Mouse (Mus musculus): ENCODE data around the gene Mvp. TPM values are rescaled to one million over a fixed set of nuclear protein-coding genes. Genes with fewer than 3 reads are reported as not detected.
A peak's percentile ranks its signal among the peaks of the same experiment; 100 is the strongest.

Mvp gene
- total and polyA plus RNA-seq, 3 experiments = 19.8 to 20.6 TPM; not detected in 1

- peaks cover 0 to 22% of the 10 kb centered on the region in 2 experiments; a peak in 3 of 4 replicates for H3K36me3 ChIP-seq (ENCODE audit: control insufficient read depth in 1 of 2, insufficient read depth in 2 of 2, low read length in 2 of 2)
- no peaks in the 10 kb centered on the region for H3K9me3 ChIP-seq (replicated peaks; ENCODE audit: insufficient read depth, low read length)
- peak in 1 of 2 experiments; percentile 25; a peak in 1 of 4 replicates for TF ChIP-seq POLR2A (IDR thresholded peaks at IDR 0.05; ENCODE audit: control insufficient read depth in 1 of 2, insufficient read depth in 1 of 2, low read depth in 1 of 2, low read length in 2 of 2, poor library complexity in 1 of 2)
- no peak for TF ChIP-seq USF2 (IDR thresholded peaks at IDR 0.05; ENCODE audit: borderline replicate concordance in 1 of 2, insufficient read depth in 1 of 2, low read depth in 1 of 2, low read length in 2 of 2)
- TF ChIP-seq CHD2 (IDR thresholded peaks at IDR 0.05; ENCODE audit: low read length) = no peak
- peak overlapping the region; percentile 97 for H3K9ac ChIP-seq (ENCODE audit: control insufficient read depth, low read depth, low read length, poor library complexity, severe bottlenecking)
- H3K79me2 ChIP-seq (ENCODE audit: control insufficient read depth, insufficient read depth, low read length, poor library complexity) = peaks cover 41% of the 10 kb centered on the region
- 0 out of 2 replicates have a peak overlapping the region, but pooled peaks have one; percentile 15 for H3K27ac ChIP-seq (ENCODE audit: control insufficient read depth, low read depth, low read length)
- H3K4me3 ChIP-seq (ENCODE audit: control insufficient read depth in 1 of 2, insufficient read depth in 1 of 2, low read depth in 2 of 2, low read length in 2 of 2) = peak overlapping the region; percentile 59 to 86; a peak in 3 of 4 replicates
- no peaks in the 10 kb centered on the region for H3K27me3 ChIP-seq (ENCODE audit: control insufficient read depth in 1 of 2, insufficient read depth in 2 of 2, low read length in 2 of 2)
- no peak for DNase-seq (ENCODE audit: low read depth, low spot score)
- peaks cover 4 to 25% of the 10 kb centered on the region in 2 experiments; a peak in 3 of 4 replicates for H3K4me1 ChIP-seq (ENCODE audit: control insufficient read depth in 1 of 2, insufficient read depth in 2 of 2, low read length in 2 of 2)
Observed at GRCm38 (mm10) chr7:127023272-127023691, 8.9 kb upstream of the Mvp start.

- TF ChIP-seq GABPA (IDR thresholded peaks at IDR 0.05; ENCODE audit: low read depth, low read length) = no peak
- no peak for TF ChIP-seq CHD2 (IDR thresholded peaks at IDR 0.05; ENCODE audit: low read length)
- TF ChIP-seq HCFC1 (IDR thresholded peaks at IDR 0.05; ENCODE audit: low read depth, low read length) = no peak
- no peak for TF ChIP-seq CTCF (IDR thresholded peaks at IDR 0.05 in 2 of 3, conservative IDR thresholded peaks at IDR 0.05 in 1 of 3; ENCODE audit: control insufficient read depth in 1 of 3, insufficient read depth in 1 of 3, low read depth in 2 of 3, low read length in 3 of 3, poor library complexity in 1 of 3, severe bottlenecking in 1 of 3)
- TF ChIP-seq CHD1 (IDR thresholded peaks at IDR 0.05; ENCODE audit: low read depth, low read length) = no peak; the same call in 1 of the 2 replicates
- TF ChIP-seq MEF2A (IDR thresholded peaks at IDR 0.05; ENCODE audit: extremely low read depth, insufficient replicate concordance, low read depth, low read length, poor library complexity, severe bottlenecking) = no peak
- TF ChIP-seq ETS1 (IDR thresholded peaks at IDR 0.05; ENCODE audit: low read depth, low read length) = no peak
- TF ChIP-seq MYB (IDR thresholded peaks at IDR 0.05; ENCODE audit: low read depth, low read length) = no peak
- TF ChIP-seq ZNF384 (IDR thresholded peaks at IDR 0.05; ENCODE audit: low read depth, low read length) = no peak
- TF ChIP-seq JUND (IDR thresholded peaks at IDR 0.05; ENCODE audit: low read depth, low read length) = no peak
- TF ChIP-seq POLR2AphosphoS2 (IDR thresholded peaks at IDR 0.05; ENCODE audit: low read length) = no peak
- no peak for TF ChIP-seq MAZ (IDR thresholded peaks at IDR 0.05; ENCODE audit: low read depth, low read length)
- TF ChIP-seq MAX (IDR thresholded peaks at IDR 0.05; ENCODE audit: low read length) = no peak
- TF ChIP-seq E2F4 (IDR thresholded peaks at IDR 0.05; ENCODE audit: borderline replicate concordance, low read depth, low read length) = no peak
- TF ChIP-seq KAT2A (conservative IDR thresholded peaks at IDR 0.05; ENCODE audit: low read depth, low read length) = no peak
- TF ChIP-seq NRF1 (IDR thresholded peaks at IDR 0.05; ENCODE audit: insufficient read depth, low read depth, low read length, poor library complexity, severe bottlenecking) = no peak
- H3K27ac ChIP-seq (ENCODE audit: control insufficient read depth, low read depth, low read length) = 0 out of 2 replicates have a peak overlapping the region, but pooled peaks have one; percentile 15
- no peak for DNase-seq (ENCODE audit: low read depth, low spot score)
- peaks cover 41% of the 10 kb centered on the region for H3K79me2 ChIP-seq (ENCODE audit: control insufficient read depth, insufficient read depth, low read length, poor library complexity)
- 0 out of 4 replicates have a peak overlapping the region, but pooled peaks of 1 of the 2 experiments have one; percentile 86 for H3K4me3 ChIP-seq (ENCODE audit: control insufficient read depth in 1 of 2, insufficient read depth in 1 of 2, low read depth in 2 of 2, low read length in 2 of 2)
- peak overlapping the region; percentile 97 for H3K9ac ChIP-seq (ENCODE audit: control insufficient read depth, low read depth, low read length, poor library complexity, severe bottlenecking)
- H3K36me3 ChIP-seq (ENCODE audit: control insufficient read depth in 1 of 2, insufficient read depth in 2 of 2, low read length in 2 of 2) = peaks cover 0 to 18% of the 10 kb centered on the region in 2 experiments; a peak in 3 of 4 replicates
- H3K27me3 ChIP-seq (ENCODE audit: control insufficient read depth in 1 of 2, insufficient read depth in 2 of 2, low read length in 2 of 2) = no peaks in the 10 kb centered on the region
- H3K9me3 ChIP-seq (replicated peaks; ENCODE audit: insufficient read depth, low read length) = no peaks in the 10 kb centered on the region
- peaks cover 0 to 20% of the 10 kb centered on the region in 2 experiments; a peak in 2 of 4 replicates for H3K4me1 ChIP-seq (ENCODE audit: control insufficient read depth in 1 of 2, insufficient read depth in 2 of 2, low read length in 2 of 2)
Observed at GRCm38 (mm10) chr7:127022528-127023271, 8.3 kb upstream of the Mvp start.
